Mouse (Mus musculus) heart, embryonic 15.5 days (tissue): ENCODE data around the gene Inpp4a. TPM values are rescaled to one million over a fixed set of nuclear protein-coding genes. Genes with fewer than 3 reads are reported as not detected.

ENCODE experiments used
- ATAC-seq: fragments of 200-750 bp; cut with Nextera tagmentation; replicated peaks from 2 replicates; pipeline ENCODE4 v1.8.0; 2017; ENCODE audit warnings: low read depth, moderate TSS enrichment; ENCODE audit not compliant: insufficient number of reproducible peaks, insufficient read depth, low FRiP score
- H3K27ac ChIP-seq: fragments of 300-500 bp; sonication (generic); 2 replicates; pipeline ENCODE4 v1.5.1; 2015; ENCODE audit warnings: mild to moderate bottlenecking, inconsistent platforms
- H3K27me3 ChIP-seq: fragments of 300-500 bp; sonication (generic); 2 replicates; pipeline ENCODE4 v1.6.1; 2015; ENCODE audit warnings: inconsistent platforms
- H3K36me3 ChIP-seq: fragments of 300-500 bp; sonication (generic); 2 replicates; pipeline ENCODE4 v1.6.1; 2015; ENCODE audit warnings: mild to moderate bottlenecking, inconsistent platforms
- H3K4me1 ChIP-seq: fragments of 300-500 bp; sonication (generic); replicated peaks from 2 replicates; pipeline ENCODE4 v1.6.1; 2015; ENCODE audit warnings: inconsistent platforms
- H3K4me2 ChIP-seq: fragments of 300-500 bp; sonication (generic); 2 replicates; pipeline ENCODE4 v1.6.1; 2015; ENCODE audit warnings: inconsistent platforms, mild to moderate bottlenecking, moderate library complexity
- H3K4me3 ChIP-seq: fragments of 300-500 bp; sonication (generic); 2 replicates; pipeline ENCODE4 v1.5.1; 2015; ENCODE audit warnings: mild to moderate bottlenecking, inconsistent platforms
- H3K9ac ChIP-seq: fragments of 300-500 bp; sonication (generic); 2 replicates; pipeline ENCODE4 v1.6.1; 2015; ENCODE audit warnings: mild to moderate bottlenecking, inconsistent platforms
- H3K9me3 ChIP-seq: fragments of 300-500 bp; sonication (generic); replicated peaks from 2 replicates; pipeline ENCODE4 v1.6.1; 2016; ENCODE audit warnings: inconsistent platforms
- WGBS: fragments of 180-500 bp; shearing (Covaris S2); methylation state at CpG from one replicate; pipeline ENCODE4 v1.1.7; 2015; ENCODE audit warnings: mixed read lengths; 5-methylcytosine and 5-hydroxymethylcytosine counted together
- polyA plus RNA-seq: library from polyadenylated mRNA; unstranded; fragments of >200 nt; fragmentation: Nextera tagmentation; extraction: Ambion mirVana; gene quantifications from 2 replicates; pipeline ENCODE4 v1.2.1, GENCODE M21; 2015

The Inpp4a gene
- 13.9 and 15.6 TPM in 2 replicates for polyA plus RNA-seq

- H3K9me3 ChIP-seq, result no peaks in the 10 kb centered on the region
- peaks cover 10% of the 10 kb centered on the region for H3K4me1 ChIP-seq
- H3K9ac ChIP-seq, result peak within 1 kb of the TSS; percentile 93
- no peaks in the 10 kb centered on the region for H3K27me3 ChIP-seq
- H3K36me3 ChIP-seq, result no peaks in the 10 kb centered on the region
- H3K4me3 ChIP-seq, result peak within 1 kb of the TSS; percentile 99
- WGBS, result under 1% methylated on average over 77 of the region's 77 CpGs
- peak within 1 kb of the TSS; percentile 93 for H3K4me2 ChIP-seq
- H3K27ac ChIP-seq, result peak within 1 kb of the TSS; percentile 64
- ATAC-seq, result peak; percentile 93
Observed at GRCm38 (mm10) chr1:37299540-37300491, at the start of gene Inpp4a. Inpp4a (plus strand) TSS chr1:37299865.

- no peak overlapping the region for H3K4me2 ChIP-seq
- no peaks in the 10 kb centered on the region for H3K36me3 ChIP-seq
- WGBS, result 39% methylated on average over 5 of the region's 5 CpGs
- H3K27me3 ChIP-seq, result no peaks in the 10 kb centered on the region
- no peaks in the 10 kb centered on the region for H3K9me3 ChIP-seq
- H3K9ac ChIP-seq, result no peak overlapping the region
- H3K27ac ChIP-seq, result no peak overlapping the region
- no peak for ATAC-seq
- no peak overlapping the region for H3K4me3 ChIP-seq
- no peaks in the 10 kb centered on the region for H3K4me1 ChIP-seq
Observed at GRCm38 (mm10) chr1:37250643-37251310, 48.9 kb upstream of the Inpp4a start.

- Histone ChIP-seq H3K27me3 (no peaks in the 10 kb centered on the region), H3K9ac (no peak overlapping the region), H3K27ac (no peak overlapping the region), H3K4me3 (no peak overlapping the region), H3K36me3 (no peaks in the 10 kb centered on the region), H3K9me3 (no peaks in the 10 kb centered on the region), H3K4me1 (no peaks in the 10 kb centered on the region), H3K4me2 (no peak overlapping the region)
- WGBS, result 86% methylated on average over 2 of the region's 2 CpGs
- ATAC-seq, result no peak
Observed at GRCm38 (mm10) chr1:37258443-37258842, 41.2 kb upstream of the Inpp4a start.

DNA sequence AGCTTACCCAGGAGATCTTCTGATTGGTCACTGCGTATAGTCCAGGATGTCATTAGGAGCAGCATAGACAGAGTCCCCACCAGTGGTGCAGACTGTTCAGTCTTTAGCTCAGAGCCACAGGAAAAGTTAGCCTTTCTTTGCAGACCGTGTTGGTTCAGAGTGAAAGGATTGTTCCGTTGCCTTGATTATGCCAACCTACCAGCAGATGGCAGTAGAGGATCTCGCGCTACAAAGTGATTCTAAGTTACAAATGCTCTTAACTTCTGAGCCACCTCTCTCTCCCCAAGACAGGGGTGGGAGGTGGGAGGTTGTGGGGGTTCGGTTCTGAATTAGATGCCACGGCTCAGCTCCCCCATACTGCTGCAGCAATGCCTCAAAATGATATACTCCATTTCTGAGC, 27.2 kb upstream of the Inpp4a start:
- peaks cover 6% of the 10 kb centered on the region for H3K27me3 ChIP-seq
- no peaks in the 10 kb centered on the region for H3K9me3 ChIP-seq
- H3K36me3 ChIP-seq, result no peaks in the 10 kb centered on the region
- H3K27ac ChIP-seq, result no peak overlapping the region
- H3K9ac ChIP-seq, result no peak overlapping the region
- H3K4me3 ChIP-seq, result no peak overlapping the region
- no peaks in the 10 kb centered on the region for H3K4me1 ChIP-seq
- no peak overlapping the region for H3K4me2 ChIP-seq
- no peak for ATAC-seq
- WGBS, result 5% methylated on average over 7 of the region's 7 CpGs

- H3K9me3 ChIP-seq, result no peaks in the 10 kb centered on the region; the same call in 1 of the 2 replicates
- no peaks in the 10 kb centered on the region for H3K4me1 ChIP-seq
- WGBS, result 63% methylated on average over 7 of the region's 7 CpGs
- H3K27me3 ChIP-seq, result no peaks in the 10 kb centered on the region
- H3K4me3 ChIP-seq, result no peak overlapping the region
- H3K9ac ChIP-seq, result no peak overlapping the region
- H3K36me3 ChIP-seq, result no peaks in the 10 kb centered on the region
- H3K4me2 ChIP-seq, result no peak overlapping the region
- no peak for ATAC-seq
- H3K27ac ChIP-seq, result no peak overlapping the region
Observed at GRCm38 (mm10) chr1:37286556-37286955, 13.1 kb upstream of the Inpp4a start.

DNA sequence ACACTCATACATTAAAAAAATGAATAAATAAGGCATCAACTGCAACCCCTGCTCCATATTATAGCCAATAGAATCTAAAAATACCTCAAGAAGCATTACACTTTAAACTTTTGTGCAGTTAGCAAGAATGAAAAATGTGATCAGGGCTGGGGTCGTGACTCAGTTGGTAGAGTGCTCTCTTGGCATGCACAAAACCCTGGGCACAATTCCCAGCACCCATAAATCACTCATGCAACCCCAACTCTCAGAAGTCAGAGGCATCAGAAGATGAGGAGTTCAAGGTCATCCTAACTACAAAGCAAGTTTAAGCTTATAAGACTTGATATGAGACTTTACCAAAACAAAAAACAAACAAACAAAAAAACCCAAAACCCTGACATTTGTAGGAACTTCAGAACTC, 11.9 kb upstream of the Inpp4a start:
- Histone ChIP-seq H3K4me3 (no peak overlapping the region), H3K9ac (no peak overlapping the region), H3K4me1 (no peaks in the 10 kb centered on the region), H3K36me3 (no peaks in the 10 kb centered on the region), H3K4me2 (no peak overlapping the region), H3K27me3 (no peaks in the 10 kb centered on the region), H3K27ac (no peak overlapping the region), H3K9me3 (no peaks in the 10 kb centered on the region; the same call in 1 of the 2 replicates)
- WGBS, result 76% methylated on average over 1 of the region's 1 CpGs
- ATAC-seq, result no peak

DNA sequence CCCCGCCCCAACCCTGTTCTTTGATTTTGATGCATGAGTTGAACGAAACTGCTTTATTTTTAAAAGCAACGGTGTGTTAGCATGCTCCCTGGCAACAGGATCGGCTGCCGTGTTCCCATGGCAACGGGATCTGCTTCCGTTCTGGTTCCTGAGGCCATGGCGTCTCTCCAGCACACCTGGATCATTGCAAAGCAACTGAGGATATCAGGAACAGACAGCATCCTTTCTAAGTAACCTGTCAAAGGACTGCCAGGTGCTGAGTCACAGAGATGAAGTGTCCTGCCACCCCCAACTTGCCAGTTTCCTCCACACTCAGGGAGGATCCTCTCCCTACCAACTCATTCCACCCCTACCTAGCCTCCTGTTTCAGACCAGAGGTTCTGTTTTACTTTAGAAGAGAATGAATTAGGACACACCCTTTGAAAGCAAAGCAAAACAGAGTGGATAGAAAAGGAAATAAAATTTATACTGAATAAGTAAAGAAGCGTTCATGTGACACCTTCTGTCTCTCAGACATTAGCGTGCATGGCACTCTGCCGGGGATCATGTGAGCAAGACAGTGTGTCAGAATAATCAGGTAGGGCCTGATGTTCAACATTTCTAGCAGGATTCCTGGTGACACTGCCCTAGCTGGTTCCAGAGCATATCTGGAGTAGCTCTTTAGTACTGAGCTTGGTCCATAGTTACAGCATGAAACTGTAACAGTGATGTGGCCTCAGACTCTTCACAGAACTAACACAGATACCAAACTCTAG, 11.3 kb upstream of the Inpp4a start:
- Histone ChIP-seq H3K9ac (no peak overlapping the region), H3K27ac (no peak overlapping the region), H3K4me3 (no peak overlapping the region), H3K4me1 (no peaks in the 10 kb centered on the region), H3K36me3 (no peaks in the 10 kb centered on the region), H3K4me2 (no peak overlapping the region), H3K27me3 (no peaks in the 10 kb centered on the region), H3K9me3 (no peaks in the 10 kb centered on the region; the same call in 1 of the 2 replicates)
- WGBS, result 74% methylated on average over 11 of the region's 11 CpGs
- ATAC-seq, result no peak

DNA sequence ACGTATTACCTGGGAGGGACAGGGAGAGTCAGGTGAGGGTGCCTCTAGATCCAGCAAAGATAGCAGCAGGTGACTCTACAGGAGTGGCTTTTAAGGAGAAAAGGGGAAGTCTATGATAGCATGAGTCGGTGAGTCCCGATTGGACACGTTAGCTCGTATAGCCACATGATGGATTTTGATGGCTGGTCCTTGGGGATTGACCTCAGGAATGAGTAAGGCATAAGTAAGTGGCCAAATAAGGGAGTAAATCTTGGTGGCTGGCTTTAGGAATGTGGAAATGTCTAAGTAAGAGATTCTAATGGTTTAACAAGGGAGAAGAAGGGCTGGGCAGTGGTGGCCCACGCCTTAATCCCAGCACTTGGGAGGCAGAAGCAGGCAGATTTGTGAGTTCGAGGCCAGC, 10.7 kb upstream of the Inpp4a start:
- Histone ChIP-seq H3K27ac (no peak overlapping the region), H3K36me3 (no peaks in the 10 kb centered on the region), H3K27me3 (no peaks in the 10 kb centered on the region), H3K9ac (no peak overlapping the region), H3K9me3 (no peaks in the 10 kb centered on the region; the same call in 1 of the 2 replicates), H3K4me1 (no peaks in the 10 kb centered on the region), H3K4me3 (no peak overlapping the region), H3K4me2 (no peak overlapping the region)
- ATAC-seq, result no peak
- WGBS, result 75% methylated on average over 7 of the region's 7 CpGs

GRCm38 (mm10) chr1:37296414-37296813, 3.3 kb upstream of the Inpp4a start:
- Histone ChIP-seq H3K9me3 (no peaks in the 10 kb centered on the region), H3K4me1 (peaks cover 10% of the 10 kb centered on the region), H3K27me3 (no peaks in the 10 kb centered on the region), H3K36me3 (no peaks in the 10 kb centered on the region), H3K4me3 (no peak overlapping the region), H3K27ac (no peak overlapping the region), H3K9ac (no peak overlapping the region), H3K4me2 (no peak overlapping the region)
- ATAC-seq, result no peak
- 43% methylated on average over 1 of the region's 1 CpGs for WGBS

GRCm38 (mm10) chr1:37298904-37299303, 761 bp upstream of the Inpp4a start:
- H3K4me3 ChIP-seq, result no peak overlapping the region
- peaks cover 10% of the 10 kb centered on the region for H3K4me1 ChIP-seq
- ATAC-seq, result no peak
- no peak overlapping the region for H3K9ac ChIP-seq
- 94% methylated on average over 2 of the region's 2 CpGs for WGBS
- H3K9me3 ChIP-seq, result no peaks in the 10 kb centered on the region
- no peaks in the 10 kb centered on the region for H3K27me3 ChIP-seq
- no peak overlapping the region for H3K4me2 ChIP-seq
- H3K27ac ChIP-seq, result no peak overlapping the region
- H3K36me3 ChIP-seq, result no peaks in the 10 kb centered on the region

- peak overlapping the region; percentile 93 for H3K9ac ChIP-seq
- H3K4me2 ChIP-seq, result peak overlapping the region; percentile 93
- peak overlapping the region; percentile 99 for H3K4me3 ChIP-seq
- 55% methylated on average over 5 of the region's 5 CpGs for WGBS
- no peak overlapping the region for H3K27ac ChIP-seq
- no peaks in the 10 kb centered on the region for H3K36me3 ChIP-seq
- H3K4me1 ChIP-seq, result peaks cover 10% of the 10 kb centered on the region
- no peaks in the 10 kb centered on the region for H3K9me3 ChIP-seq
- no peak for ATAC-seq
- H3K27me3 ChIP-seq, result no peaks in the 10 kb centered on the region
Observed at GRCm38 (mm10) chr1:37300650-37301049, 985 bp downstream of the Inpp4a start.
